Mouse (Mus musculus) testis, adult 2 months (tissue): ENCODE data around the gene Add3.

Experiments used
- CTCF ChIP-seq: fragments of 200-500 bp; IDR thresholded peaks from 2 replicates; pipeline ENCODE4 v1.5.1; 2012; ENCODE audit warnings: low read depth, mild to moderate bottlenecking, inconsistent platforms, low read length, moderate library complexity; ENCODE audit not compliant: control insufficient read depth, insufficient read depth, insufficient replicate concordance
- POLR2A ChIP-seq: fragments of 200-500 bp; IDR thresholded peaks from 2 replicates; pipeline ENCODE4 v1.6.1; 2012; ENCODE audit warnings: low read depth, mild to moderate bottlenecking, inconsistent platforms, low read length, moderate library complexity; ENCODE audit not compliant: control insufficient read depth

- no peak for TF ChIP-seq CTCF
- no peak for TF ChIP-seq POLR2A
Observed at GRCm38 (mm10) chr19:53130399-53131175, 9.7 kb upstream of the Add3 start.
